Mouse (Mus musculus) v-Abl transformed pro-B cells (cell line): Measurements from ENCODE around the gene Kmt5b.

Experiments used
- in situ Hi-C, 2 experiments: fragments of 400-800 bp; cut with MboI; formaldehyde crosslinking; loops; one replicate each; pipeline ENCODE4 v1.15.1; 2025; ENCODE audit not compliant: unreplicated experiment in 2 of 2

Gene Kmt5b

DNA sequence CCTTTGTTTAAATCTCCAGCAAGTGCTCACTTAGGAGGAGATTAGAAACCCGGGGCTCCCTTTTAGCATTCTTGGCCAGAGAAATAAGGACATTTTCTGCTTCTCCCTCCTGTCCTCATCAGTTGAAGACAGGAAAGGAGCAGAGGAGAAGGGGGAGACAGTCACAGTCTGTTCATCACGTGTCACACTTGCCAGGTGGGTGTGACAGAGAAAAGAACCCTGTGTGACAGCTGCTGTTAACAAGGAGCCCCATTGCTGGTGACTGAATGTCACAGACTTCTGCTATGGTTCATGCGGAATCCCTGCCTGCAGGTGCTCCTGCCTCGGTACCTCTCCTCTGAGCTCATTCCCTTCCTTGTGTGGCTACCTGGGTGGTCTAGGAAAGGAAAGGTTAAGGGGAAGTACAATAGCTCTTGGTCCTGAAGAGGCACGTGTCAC is 73.0 kb downstream of the Kmt5b start:
- in situ Hi-C loops: no loop called here

DNA sequence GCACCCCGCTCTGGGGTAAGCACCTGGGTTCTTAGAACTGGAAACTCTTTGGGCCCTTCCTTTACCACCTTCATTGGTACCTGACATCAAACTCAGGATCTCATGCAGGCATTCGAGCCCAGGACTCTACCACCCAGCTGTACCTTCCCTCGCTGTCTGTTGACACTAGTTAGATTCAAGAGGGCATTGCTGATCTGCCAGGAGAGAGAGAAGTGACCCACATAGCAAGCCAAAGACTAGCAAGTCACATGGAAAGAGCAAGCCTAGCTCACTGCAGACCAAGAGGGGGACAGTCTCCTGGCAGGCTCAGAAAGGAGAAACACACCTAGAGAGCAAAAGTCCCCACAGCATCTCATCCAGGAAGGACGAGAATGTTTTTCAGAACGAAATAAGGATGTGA is 73.5 kb downstream of the Kmt5b start:
- in situ Hi-C loops: no loop called here

DNA sequence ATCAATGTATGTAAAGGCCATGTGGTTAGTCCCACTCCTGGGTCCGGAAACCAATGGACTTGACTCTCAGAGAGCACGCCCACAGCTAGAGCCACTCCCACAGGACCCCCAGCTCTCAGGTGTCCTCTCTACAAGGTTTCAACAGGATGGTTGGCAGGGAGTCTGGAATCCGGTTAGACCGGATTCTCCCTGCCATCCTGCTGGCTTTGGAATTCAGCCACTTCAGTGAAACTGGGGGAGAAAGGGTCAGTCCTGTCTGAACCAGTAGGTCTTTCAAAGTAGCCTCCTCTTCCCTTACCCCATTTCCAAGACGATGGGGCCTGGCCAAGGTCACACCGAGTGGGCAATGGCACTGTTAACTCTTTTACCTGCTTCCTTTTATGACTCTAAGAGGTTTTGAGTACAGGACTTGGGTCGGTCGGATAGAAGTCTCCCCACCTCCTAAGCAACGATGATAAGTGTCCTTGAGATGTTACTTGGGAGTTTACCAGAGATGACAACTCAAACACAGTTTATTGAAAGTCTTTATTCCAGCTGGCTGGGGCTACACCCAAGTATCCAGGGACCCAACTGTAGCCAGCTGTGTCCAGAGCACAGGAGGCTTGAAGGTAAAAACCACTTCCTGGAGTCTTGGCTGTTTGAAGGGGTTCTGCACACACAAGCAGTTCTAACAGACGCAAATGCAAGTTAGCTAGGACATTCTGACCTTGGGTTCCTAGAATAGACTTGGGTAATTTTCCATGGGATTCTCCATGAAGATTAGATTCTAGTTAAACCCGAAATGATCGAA is 75.3 kb downstream of the Kmt5b start:
- in situ Hi-C loops: no loop called here

DNA sequence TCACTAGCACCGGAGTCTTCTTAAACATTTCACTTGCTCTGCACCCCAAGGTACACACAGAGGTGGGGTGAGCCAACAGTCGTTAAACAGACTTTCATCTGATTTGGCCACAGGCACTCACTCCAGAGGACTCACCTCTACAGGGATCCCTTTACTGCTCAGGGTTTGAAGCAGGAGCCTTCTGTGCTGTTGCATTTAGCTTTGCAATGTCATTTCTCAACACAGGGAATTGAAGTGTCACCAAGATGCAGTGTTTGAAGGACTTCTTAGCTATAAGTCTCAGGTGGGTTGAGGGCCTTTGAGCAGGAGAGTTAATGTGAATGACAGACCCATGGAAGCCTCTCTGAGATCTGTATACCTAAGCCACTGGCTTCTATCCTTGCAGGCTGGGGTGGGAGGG is 76.4 kb downstream of the Kmt5b start:
- in situ Hi-C loops: no loop called here

DNA sequence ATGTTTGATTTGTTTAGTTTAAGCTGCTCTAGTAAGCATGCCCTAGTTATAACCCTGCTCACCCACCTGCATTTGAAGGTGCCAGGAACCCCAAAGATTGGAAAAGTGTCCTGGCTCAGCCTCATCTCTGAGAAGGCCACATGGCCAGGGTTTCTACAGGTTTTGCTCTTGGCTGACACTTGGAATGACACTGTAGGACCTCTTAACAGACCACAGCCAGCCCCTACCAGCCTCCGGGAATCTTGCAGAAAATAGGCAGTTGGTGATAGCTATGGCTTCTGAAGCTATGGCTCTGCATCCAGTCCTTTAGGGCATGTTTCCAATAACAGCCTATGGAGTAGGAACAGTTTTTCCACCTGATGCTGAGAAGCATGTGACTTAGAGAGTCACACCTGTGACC is 77.6 kb downstream of the Kmt5b start:
- in situ Hi-C loops: no loop called here

DNA sequence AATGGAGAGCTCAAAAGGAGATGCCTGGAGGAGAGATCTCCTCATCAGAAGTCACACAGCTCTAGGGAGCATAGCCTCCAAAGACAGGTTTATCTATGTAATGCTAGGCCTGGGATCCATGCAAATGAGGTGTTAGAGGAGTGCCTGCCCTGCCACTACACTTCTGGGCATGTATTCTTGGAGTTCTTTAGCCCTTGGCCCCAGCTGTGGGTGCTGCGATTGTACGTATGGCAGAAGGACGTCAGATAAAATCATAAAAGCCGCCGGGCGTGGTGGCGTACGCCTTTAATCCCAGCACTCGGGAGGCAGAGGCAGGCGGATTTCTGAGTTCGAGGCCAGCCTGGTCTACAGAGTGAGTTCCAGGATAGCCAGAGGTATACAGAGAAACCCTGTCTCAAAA is 78.1 kb downstream of the Kmt5b start:
- in situ Hi-C loops: no loop called here

DNA sequence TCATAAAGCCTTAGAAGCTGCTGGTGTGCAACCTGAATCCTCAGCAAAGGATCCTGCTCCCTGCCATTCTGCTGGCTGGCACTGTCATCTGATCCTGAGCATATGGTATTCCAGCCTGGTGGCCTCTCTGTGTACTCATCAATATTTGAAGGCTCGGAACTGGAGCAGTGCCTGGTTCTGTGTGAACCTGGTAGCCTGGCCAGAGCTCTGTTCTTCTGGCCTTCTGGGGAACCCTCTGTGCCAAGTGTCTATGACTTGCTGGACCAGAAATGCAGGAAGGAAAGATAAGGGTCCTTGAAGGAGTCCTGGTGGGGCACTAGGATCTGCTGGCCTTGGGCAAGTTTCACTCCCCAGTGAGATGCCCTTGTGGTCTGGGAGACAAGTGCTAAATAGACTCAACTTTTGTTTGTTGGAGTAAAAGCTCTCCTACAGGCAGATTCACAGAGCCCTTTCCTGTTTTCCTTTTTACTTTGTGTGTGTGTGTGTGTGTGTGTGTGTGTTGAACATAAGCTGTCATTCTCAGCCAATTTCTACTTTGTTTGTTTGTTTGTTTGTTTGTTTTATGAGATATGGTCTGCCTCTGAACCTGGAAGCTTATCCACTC is 78.7 kb downstream of the Kmt5b start:
- in situ Hi-C loops: no loop called here

DNA sequence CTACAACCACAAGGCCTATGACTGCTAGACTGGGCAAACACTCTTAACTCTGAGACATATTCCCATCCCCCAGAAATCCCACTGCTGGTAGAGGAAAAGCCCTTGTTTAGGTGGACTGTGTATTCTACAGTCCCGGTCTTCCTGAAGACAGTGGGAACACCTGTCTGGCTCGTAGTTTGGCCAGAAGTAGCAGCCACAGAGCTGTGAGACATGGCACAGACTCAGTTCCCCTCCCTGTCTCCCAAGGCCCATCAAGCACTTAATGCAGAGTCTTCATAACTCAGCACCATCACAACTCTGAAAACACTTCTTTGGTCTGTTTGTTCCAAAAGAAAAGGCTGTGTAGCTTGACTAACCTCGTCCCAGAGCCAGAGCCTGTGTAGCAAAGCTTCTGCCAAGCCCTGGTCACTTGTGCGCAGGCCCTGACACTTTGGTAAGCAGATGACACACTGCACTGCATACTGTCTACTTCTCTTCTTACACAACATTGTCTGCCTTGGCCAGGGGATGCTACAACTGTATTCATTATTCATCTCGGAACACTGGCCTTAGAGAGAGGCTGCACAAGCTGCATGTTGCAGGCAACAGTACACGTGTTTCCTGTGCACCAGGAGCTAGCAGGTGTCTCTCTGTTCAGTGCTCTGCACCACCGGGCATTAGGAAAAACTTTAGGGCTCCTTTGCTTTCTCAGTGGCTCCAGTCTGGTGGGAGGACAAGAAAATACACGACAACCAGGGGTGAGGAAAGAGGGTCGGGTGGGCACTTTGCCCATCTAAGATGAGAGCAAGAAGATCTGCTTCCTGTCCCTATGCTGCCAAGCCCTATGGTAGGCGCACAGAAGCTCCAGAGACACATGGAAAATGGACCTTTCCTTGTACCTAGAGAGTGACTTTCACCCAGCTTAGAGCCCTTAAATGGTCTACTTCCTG is 79.7 kb downstream of the Kmt5b start:
- in situ Hi-C loops: no loop called here

DNA sequence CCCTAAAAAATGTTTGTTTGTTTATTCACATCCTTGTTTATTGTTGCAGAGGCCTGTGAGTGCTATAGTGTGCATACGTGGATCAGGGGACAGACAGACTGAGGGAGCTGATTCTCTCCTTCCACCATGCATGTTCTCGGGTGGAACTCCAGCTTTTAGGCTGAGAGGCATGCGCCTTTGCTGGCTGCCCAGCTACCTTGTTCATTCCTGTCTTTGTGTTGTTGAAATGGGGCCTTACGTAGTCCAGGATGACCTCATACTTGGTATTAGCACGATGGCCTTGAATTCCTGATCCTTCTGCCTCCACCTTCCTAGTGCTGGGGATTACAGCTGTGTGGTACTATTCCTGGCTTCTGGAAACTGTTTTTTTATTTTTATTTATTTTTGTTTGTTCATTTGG is 80.5 kb downstream of the Kmt5b start:
- in situ Hi-C loops: no loop called here

DNA sequence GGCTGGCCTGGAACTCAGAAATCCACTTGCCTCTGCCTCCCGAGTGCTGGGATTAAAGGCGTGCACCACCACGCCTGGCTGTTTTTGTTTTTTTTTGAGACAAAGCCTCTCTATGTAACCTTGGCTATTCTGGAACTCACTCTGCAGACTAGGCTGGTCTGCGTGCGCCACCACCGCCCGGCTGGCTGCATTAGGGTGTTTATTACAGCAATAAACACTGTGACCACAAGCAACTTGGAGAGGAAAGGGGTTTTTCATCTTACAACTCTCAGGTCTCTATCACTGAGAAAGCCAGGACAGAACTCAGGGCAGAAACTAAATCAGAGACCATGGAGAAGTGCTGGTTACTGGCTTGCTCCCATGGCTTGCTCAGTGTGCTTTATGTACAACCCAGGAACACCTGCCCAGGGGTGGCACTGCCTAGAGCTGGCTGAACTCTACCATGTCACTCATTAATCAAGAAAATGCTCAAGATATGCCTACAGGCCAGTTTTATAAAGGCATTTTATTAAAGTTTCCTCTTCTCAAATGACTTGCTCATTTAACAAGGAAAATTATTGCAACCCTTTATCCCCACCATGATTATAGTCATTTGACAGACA is 81.1 kb downstream of the Kmt5b start:
- in situ Hi-C loops: no loop called here

DNA sequence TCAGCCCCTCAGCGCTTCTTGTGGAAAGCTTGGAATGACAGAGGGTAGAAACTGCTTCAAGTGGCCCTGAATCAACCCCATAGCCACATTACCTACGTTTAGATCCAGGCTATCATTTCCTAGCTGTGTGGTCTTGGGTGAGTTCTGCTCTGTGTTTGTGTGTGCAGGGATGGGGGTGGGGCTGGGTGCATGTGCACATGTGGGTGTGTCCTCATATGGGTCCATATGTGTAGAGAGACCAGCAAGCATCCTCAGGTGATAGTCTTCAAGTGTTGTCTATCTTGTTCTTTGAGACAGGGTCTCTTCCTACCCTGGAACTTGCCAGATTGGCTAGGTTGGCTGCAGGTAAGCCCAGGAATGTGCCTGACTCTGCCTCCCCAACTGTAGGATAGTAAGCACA is 82.0 kb downstream of the Kmt5b start:
- in situ Hi-C loops: no loop called here

DNA sequence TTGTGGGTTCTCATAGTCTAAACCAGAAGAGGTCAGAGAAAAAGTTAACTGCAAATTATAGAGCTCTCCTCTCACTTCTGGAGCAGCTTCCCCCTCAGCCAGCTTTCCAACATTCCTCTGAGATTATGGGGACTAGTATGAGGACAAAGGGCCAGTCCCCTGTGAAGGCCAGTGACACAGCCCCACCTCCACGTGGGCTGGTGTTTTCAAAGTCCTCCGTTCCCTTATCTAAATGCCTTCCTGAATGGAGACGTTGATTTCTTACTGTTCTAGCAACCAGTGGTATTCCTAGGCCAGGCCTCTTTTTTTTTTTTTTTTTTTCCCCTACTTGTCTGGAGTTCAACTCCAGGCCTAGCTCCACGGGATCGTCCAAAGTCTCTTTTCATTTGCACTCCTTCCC is 82.9 kb downstream of the Kmt5b start:
- in situ Hi-C loops: no loop called here

DNA sequence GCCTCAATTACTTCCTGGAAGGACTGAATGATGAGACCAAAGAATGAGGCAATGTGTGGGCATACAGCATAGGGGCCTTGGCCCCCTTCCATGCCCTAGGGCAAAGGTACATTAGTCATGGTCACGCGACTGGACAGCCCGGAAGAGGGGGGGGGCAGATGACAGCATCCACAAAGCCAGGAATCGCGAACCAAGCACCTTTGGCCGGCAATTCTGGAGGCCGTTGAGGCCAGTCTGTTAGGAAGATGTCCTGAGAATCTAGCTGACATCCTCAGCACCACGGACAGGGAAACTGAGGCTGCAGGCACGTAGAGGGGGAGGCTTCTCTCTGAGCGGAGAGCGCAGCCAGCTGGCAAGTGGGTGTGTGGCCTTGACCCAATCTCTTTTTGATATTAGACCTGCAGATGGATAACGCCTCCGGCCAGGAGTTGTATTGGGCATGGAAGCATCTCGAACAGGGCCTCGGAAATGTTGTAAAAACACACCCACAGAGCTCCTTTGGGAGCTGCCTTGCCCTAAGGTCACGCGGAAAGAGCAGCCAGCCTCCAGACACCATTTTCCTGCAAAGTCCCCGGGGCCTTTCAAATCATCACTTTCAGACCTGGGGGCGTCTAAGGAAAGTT is 83.7 kb downstream of the Kmt5b start:
- in situ Hi-C loops: no loop called here

DNA sequence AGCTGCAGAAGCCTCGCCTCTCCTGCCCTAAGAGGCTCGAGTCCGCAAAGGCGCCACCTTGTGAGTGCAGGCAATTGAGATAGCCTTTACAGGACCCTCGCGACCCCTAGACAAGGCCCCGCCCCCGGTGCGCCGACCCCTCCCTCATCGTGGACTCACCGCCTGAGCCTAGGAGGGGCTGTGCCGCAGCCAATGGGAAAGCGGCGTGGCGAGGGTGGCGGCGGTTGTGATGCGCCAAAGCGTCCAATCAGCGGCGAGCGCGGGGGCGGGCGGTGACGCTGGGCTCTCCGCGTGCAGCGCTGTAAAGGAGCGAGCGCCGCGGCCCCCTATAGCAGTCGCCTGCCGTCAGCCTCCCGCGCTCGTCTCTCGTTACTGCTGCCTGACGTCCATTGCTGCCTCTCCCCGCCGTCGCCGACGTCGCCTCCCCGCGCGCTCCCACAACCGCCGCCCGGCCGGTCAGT is 84.3 kb downstream of the Kmt5b start, which contains the start of gene Chka:
Gene Chka, plus strand, starts transcription at position 272 of the 461 bp plus-strand sequence.
- in situ Hi-C loops: no loop called here

DNA sequence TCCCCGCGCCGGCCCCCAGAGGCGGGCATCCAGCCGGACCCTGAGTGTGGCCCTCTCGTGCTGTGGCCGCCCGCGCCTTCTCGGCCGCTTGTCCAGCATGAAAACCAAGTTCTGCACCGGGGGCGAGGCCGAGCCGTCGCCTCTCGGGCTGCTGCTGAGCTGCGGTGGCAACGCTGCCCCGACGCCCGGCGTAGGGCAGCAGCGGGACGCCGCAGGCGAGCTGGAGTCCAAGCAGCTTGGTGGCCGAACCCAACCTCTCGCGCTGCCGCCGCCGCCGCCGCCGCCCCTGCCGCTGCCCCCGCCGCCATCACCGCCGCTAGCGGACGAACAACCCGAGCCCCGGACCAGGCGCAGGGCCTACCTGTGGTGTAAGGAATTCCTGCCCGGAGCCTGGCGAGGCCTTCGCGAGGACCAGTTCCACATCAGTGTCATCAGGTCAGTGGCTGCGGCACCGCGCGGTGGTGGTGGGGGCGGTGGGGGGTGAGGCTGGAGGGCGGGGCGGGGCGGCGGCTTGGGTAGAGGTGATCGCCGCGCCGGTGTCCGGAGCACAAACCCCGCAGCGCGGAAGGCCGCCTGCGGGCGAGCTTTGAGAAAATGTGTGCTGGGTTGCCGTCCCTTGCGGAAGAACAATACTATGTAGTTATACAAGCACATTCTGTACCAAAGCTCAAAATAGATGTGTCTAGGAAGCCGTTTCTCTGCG is 84.9 kb downstream of the Kmt5b start:
- in situ Hi-C loops: no loop called here

DNA sequence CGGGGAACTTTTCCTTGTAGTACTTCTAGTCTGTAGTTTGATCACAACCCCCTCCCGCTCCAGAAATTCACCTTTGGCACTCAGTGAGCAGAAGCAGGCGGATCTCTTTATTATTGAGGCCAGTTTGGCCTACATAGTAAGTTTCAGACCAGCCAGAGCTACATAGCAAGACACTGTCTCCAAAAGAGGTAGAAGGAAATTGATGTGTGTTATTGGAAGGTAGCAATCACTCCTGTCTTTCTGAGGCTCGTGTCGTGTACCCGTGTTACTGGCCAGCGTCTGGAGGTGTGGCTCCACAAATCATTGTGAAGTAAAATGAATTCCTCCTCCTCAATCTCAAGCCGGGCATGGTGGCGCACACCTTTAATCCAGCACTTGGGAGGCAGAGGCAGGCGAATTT is 85.9 kb downstream of the Kmt5b start:
- in situ Hi-C loops: no loop called here

DNA sequence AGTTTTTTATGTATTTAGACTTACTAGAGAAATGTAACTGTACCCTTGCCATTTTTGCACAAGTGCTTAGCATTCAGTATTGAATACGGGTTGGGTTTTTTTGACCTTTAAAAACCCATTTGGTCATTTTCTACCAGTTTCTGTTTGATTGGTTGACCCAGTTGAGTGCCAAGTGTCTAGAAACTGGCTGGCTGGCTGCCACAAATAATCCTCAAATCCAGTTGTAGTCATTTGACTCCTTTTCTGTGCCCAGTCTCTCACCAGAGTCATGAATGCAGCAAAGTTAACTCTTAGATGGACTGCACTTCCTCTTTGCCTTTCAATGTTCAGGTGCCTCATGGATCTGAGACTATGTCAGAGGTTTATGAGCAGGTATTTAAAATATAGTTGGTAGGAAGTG is 86.7 kb downstream of the Kmt5b start:
- in situ Hi-C loops: no loop called here

DNA sequence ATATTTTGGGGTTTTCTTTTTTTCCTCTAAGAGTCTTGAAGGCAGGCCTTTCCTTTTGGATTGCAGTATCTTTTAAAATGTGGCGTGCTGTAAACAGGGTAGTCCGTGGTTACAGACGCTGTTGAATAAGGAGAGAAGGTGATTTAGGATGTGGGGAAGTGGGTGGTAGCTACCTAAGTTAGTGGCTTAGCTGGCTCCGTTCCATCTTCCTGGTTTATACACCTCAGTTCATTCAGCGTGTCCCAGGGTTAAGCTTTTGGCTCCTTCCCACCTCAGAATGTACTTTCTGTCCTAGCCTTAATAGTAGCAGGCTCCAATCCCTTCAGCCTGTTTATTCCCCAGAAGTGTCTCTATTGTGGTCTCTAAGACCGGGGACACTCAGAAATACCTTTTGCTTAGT is 87.9 kb downstream of the Kmt5b start:
- in situ Hi-C loops: no loop called here

DNA sequence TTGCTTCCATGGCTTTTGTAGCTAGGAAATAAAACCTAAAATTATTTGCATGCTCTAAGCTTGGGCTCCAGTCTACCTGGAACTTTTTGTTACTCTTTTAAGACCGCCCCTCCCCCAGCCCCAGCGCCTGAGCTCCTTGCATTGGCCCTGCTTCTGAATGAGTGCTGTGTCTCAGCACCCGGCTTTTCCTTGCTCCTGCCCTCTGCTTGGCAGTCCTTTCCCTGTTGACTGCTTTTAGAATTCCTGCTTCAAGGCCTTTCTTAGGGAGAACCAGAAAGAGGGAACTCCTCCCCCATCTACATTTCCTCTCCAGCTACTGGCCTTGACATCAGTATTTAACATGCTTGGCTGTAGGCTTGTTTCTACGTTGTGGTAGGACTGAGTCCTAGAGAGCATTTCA is 88.4 kb downstream of the Kmt5b start:
- in situ Hi-C loops: no loop called here

DNA sequence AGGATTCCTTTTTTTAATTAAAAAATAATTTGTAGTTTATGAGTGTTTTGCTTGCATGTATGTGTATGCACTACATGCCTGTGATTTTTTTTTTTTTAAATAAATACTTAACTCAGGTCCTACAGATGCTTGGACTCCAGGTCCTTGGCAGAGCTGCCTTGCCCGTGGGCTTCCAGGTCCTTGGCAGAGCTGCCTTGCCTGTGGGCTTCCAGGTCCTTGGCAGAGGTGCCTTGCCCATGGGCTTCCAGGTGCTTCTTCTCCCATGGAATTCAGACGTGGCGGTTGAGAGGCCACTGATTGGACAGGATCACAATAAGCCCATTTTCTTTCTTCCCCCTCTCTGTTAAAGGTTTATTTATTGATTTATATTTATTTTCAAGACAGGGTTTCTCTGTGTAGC is 90.0 kb downstream of the Kmt5b start:
- in situ Hi-C loops: no loop called here
